Mouse (Mus musculus) bone marrow macrophage, adult 2 months (primary cell): ENCODE measurements around the gene Syngap1. TPM values are rescaled to one million over a fixed set of nuclear protein-coding genes. Genes with fewer than 3 reads are reported as not detected.

ENCODE experiments used
- H3K27ac ChIP-seq: 2 replicates; pipeline ENCODE4 v1.5.1; 2012; ENCODE audit warnings: low read depth, low read length; ENCODE audit not compliant: insufficient read depth
- H3K4me1 ChIP-seq: 2 replicates; pipeline ENCODE4 v1.6.1; 2012; ENCODE audit warnings: low read length; ENCODE audit not compliant: control insufficient read depth, insufficient read depth
- H3K4me3 ChIP-seq: 2 replicates; pipeline ENCODE4 v1.5.1; 2012; ENCODE audit warnings: mild to moderate bottlenecking, low read length, moderate library complexity; ENCODE audit not compliant: insufficient read depth
- CTCF ChIP-seq: IDR thresholded peaks from 2 replicates; pipeline ENCODE4 v1.5.1; 2012; ENCODE audit warnings: low read depth, mild to moderate bottlenecking, low read length, moderate library complexity
- POLR2A ChIP-seq: IDR thresholded peaks from 2 replicates; pipeline ENCODE4 v1.6.1; 2012; ENCODE audit warnings: mild to moderate bottlenecking, low read depth, low read length, borderline replicate concordance
- polyA plus RNA-seq: library from polyadenylated mRNA; stranded (reverse); fragments of >200 nt; gene quantifications from 2 replicates; pipeline ENCODE4 v1.2.4, GENCODE M21; 2012; ENCODE audit not compliant: missing spikeins, insufficient read depth, insufficient read length

Syngap1 gene
- polyA plus RNA-seq, 1 experiment, result 3.5 TPM

DNA sequence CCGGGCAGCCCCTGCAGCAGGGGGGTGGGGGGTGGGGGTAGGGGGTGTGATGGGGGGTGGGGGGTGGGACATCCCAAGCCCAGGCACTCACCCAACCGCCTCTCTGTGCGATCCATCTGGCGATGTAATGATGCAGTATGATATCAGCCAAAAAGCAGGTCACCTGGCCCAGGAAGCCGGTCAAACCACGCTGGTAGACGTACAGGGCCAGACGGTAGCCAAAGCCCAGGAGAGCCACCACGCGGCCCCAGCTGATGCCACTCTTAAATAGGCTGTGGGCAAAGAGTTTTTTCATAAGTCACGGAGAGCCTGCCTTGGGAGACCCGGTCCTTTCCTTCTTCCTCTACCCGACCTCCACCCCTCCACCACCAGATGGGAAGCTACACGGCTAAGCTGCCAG is 80.0 kb downstream of the Syngap1 start:
- Histone ChIP-seq H3K4me1 (peaks cover 15% of the 10 kb centered on the region), H3K27ac (no peak overlapping the region), H3K4me3 (no peak overlapping the region)
- TF ChIP-seq CTCF (no peak), POLR2A (no peak)

DNA sequence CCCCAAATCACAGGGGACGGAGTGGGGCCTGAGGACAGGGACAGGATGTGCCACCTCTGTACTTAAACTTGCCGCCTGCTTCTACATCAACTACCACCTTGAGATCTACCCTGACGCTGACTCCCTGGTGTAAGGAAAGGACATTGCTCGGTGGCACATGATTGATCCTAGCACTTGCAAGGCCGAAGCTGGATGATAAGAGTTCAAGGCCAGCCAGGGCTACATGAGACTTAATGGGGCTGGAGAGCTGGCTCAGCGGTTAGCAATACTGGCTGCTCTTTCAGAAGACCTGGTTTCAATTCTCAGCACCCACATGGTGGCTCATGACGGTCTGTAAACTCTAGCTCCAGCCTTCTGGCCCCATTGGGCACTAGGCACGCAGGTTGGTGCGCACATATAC is 80.7 kb downstream of the Syngap1 start:
- no peak for TF ChIP-seq CTCF
- no peak for TF ChIP-seq POLR2A
- Histone ChIP-seq H3K27ac (no peak overlapping the region), H3K4me3 (no peak overlapping the region), H3K4me1 (peaks cover 21% of the 10 kb centered on the region)

Other genes with a start within 250 kb of the Syngap1 start
- 47.9 and 55.0 TPM in 2 replicates for gene Crebrf, start 225.6 kb upstream of the Syngap1 start, polyA plus RNA-seq
- gene Bnip1, start 160.2 kb upstream of the Syngap1 start, polyA plus RNA-seq, result 25.0 and 25.5 TPM in 2 replicates
- gene Nkx2-5, start 96.2 kb upstream of the Syngap1 start, polyA plus RNA-seq, result not detected in 2 replicates
- gene Kifc5b, start 24.2 kb upstream of the Syngap1 start, polyA plus RNA-seq, result 8.3 and 11.0 TPM in 2 replicates
- 32.1 and 34.3 TPM in 2 replicates for gene Phf1, start 8.2 kb upstream of the Syngap1 start, polyA plus RNA-seq
- gene Cuta, start 1.7 kb upstream of the Syngap1 start, polyA plus RNA-seq, result 120 and 134 TPM in 2 replicates
- 10.4 TPM in 2 replicates for gene Zbtb9, start 31.9 kb downstream of the Syngap1 start, polyA plus RNA-seq
- gene Bak1, start 87.8 kb downstream of the Syngap1 start, polyA plus RNA-seq, result 60.8 and 83.0 TPM in 2 replicates
- 3.1 and 3.5 TPM in 2 replicates for gene Itpr3, start 116.1 kb downstream of the Syngap1 start, polyA plus RNA-seq
- 75.5 and 91.6 TPM in 2 replicates for gene Uqcc2, start 192.7 kb downstream of the Syngap1 start, polyA plus RNA-seq
- not detected in 2 replicates for gene Ip6k3, start 226.5 kb downstream of the Syngap1 start, polyA plus RNA-seq